Mouse (Mus musculus) neural tube, embryonic 11.5 days (tissue): Measurements from ENCODE around the gene Caln1. TPM values are rescaled to one million over a fixed set of nuclear protein-coding genes. Genes with fewer than 3 reads are reported as not detected.

Experiments used
- ATAC-seq: fragments of 200-750 bp; cut with Nextera tagmentation; 2 replicates; pipeline ENCODE4 v1.8.0; 2017; ENCODE audit warnings: moderate number of reproducible peaks, mild to moderate bottlenecking, moderate TSS enrichment, moderate library complexity; ENCODE audit not compliant: insufficient read depth, low FRiP score, low TSS enrichment
- DNase-seq: peaks from one replicate; pipeline ENCODE4 v3.0.0-alpha.2; 2015; ENCODE audit warnings: low spot score
- H3K27ac ChIP-seq: fragments of 300-500 bp; sonication (generic); 2 replicates; pipeline ENCODE4 v1.5.1; 2014; ENCODE audit warnings: low read depth, mild to moderate bottlenecking, low read length
- H3K27me3 ChIP-seq: fragments of 300-500 bp; sonication (generic); 2 replicates; pipeline ENCODE4 v1.6.1; 2014; ENCODE audit warnings: mild to moderate bottlenecking, low read length, mixed read lengths; ENCODE audit not compliant: control insufficient read depth, insufficient read depth
- H3K36me3 ChIP-seq: fragments of 300-500 bp; sonication (generic); 2 replicates; pipeline ENCODE4 v1.6.1; 2014; ENCODE audit warnings: mild to moderate bottlenecking, low read length, moderate library complexity, mixed read lengths; ENCODE audit not compliant: control insufficient read depth, insufficient read depth
- H3K4me1 ChIP-seq: fragments of 300-500 bp; sonication (generic); 2 replicates; pipeline ENCODE4 v1.6.1; 2014; ENCODE audit warnings: low read length, mixed read lengths; ENCODE audit not compliant: control insufficient read depth, insufficient read depth
- H3K4me2 ChIP-seq: fragments of 300-500 bp; sonication (generic); 2 replicates; pipeline ENCODE4 v1.6.1; 2014; ENCODE audit warnings: low read depth, mild to moderate bottlenecking, moderate library complexity
- H3K4me3 ChIP-seq: fragments of 300-500 bp; sonication (generic); 2 replicates; pipeline ENCODE4 v1.5.1; 2014; ENCODE audit warnings: low read depth, low read length
- H3K9ac ChIP-seq: fragments of 300-500 bp; sonication (generic); 2 replicates; pipeline ENCODE4 v1.6.1; 2014; ENCODE audit warnings: mild to moderate bottlenecking, low read length
- H3K9me3 ChIP-seq: fragments of 300-500 bp; sonication (generic); 2 replicates; pipeline ENCODE4 v1.6.1; 2016; ENCODE audit warnings: low read length; ENCODE audit not compliant: control insufficient read depth
- WGBS: fragments of 180-500 bp; shearing (Covaris S2); extraction: QIAGEN DNeasy Blood & Tissue Kit; methylation state at CpG from one replicate; pipeline ENCODE4 v1.1.7; 2014; 5-methylcytosine and 5-hydroxymethylcytosine counted together
- polyA plus RNA-seq: library from polyadenylated mRNA; unstranded; fragments of >200 nt; fragmentation: Nextera tagmentation; extraction: Ambion mirVana; gene quantifications from 2 replicates; pipeline ENCODE4 v1.2.1, GENCODE M21; 2014

Gene Caln1
- polyA plus RNA-seq, 1 experiment from 2014 or later, result 0.41 TPM

GRCm38 (mm10) chr5:130474876-130475275 lies 105.6 kb downstream of the Caln1 start:
- Histone ChIP-seq H3K9me3 (no peaks in the 10 kb centered on the region), H3K9ac (no peak overlapping the region), H3K4me2 (no peak overlapping the region), H3K27me3 (no peaks in the 10 kb centered on the region), H3K4me1 (no peaks in the 10 kb centered on the region), H3K36me3 (no peaks in the 10 kb centered on the region), H3K4me3 (no peak overlapping the region), H3K27ac (no peak overlapping the region)
- 91% methylated on average over 6 of the region's 6 CpGs for WGBS
- no peak for DNase-seq
- no peak for ATAC-seq

GRCm38 (mm10) chr5:130476741-130477140 lies 107.5 kb downstream of the Caln1 start:
- Histone ChIP-seq H3K36me3 (no peaks in the 10 kb centered on the region), H3K4me2 (no peak overlapping the region), H3K4me3 (no peak overlapping the region), H3K27ac (no peak overlapping the region), H3K9ac (no peak overlapping the region), H3K27me3 (no peaks in the 10 kb centered on the region), H3K4me1 (no peaks in the 10 kb centered on the region), H3K9me3 (no peaks in the 10 kb centered on the region)
- no peak for ATAC-seq
- no peak for DNase-seq
- 79% methylated on average over 12 of the region's 12 CpGs for WGBS

GRCm38 (mm10) chr5:130480290-130480689 lies 111.0 kb downstream of the Caln1 start:
- Histone ChIP-seq H3K9me3 (no peaks in the 10 kb centered on the region), H3K36me3 (no peaks in the 10 kb centered on the region), H3K4me2 (no peak overlapping the region), H3K9ac (no peak overlapping the region), H3K4me1 (no peaks in the 10 kb centered on the region), H3K4me3 (no peak overlapping the region), H3K27ac (no peak overlapping the region), H3K27me3 (no peaks in the 10 kb centered on the region)
- WGBS, result 48% methylated on average over 1 of the region's 1 CpGs
- DNase-seq, result no peak
- ATAC-seq, result no peak

- no peak for DNase-seq
- H3K4me2 ChIP-seq, result no peak overlapping the region
- WGBS, result 95% methylated on average over 5 of the region's 5 CpGs
- H3K36me3 ChIP-seq, result no peaks in the 10 kb centered on the region
- no peak overlapping the region for H3K27ac ChIP-seq
- no peak for ATAC-seq
- H3K4me3 ChIP-seq, result no peak overlapping the region
- no peaks in the 10 kb centered on the region for H3K4me1 ChIP-seq
- H3K27me3 ChIP-seq, result no peaks in the 10 kb centered on the region
- H3K9ac ChIP-seq, result no peak overlapping the region
- no peaks in the 10 kb centered on the region for H3K9me3 ChIP-seq
These were observed 122.2 kb downstream of the Caln1 start for GRCm38 (mm10) chr5:130491471-130491870.

- H3K27ac ChIP-seq, result no peak overlapping the region
- no peaks in the 10 kb centered on the region for H3K36me3 ChIP-seq
- no peaks in the 10 kb centered on the region for H3K27me3 ChIP-seq
- no peak overlapping the region for H3K4me3 ChIP-seq
- no peak overlapping the region for H3K9ac ChIP-seq
- H3K9me3 ChIP-seq, result no peaks in the 10 kb centered on the region
- WGBS, result 87% methylated on average over 7 of the region's 7 CpGs
- H3K4me1 ChIP-seq, result no peaks in the 10 kb centered on the region
- no peak for ATAC-seq
- no peak for DNase-seq
- no peak overlapping the region for H3K4me2 ChIP-seq
These were observed 123.0 kb downstream of the Caln1 start for GRCm38 (mm10) chr5:130492305-130492704.

- Histone ChIP-seq H3K9me3 (no peaks in the 10 kb centered on the region), H3K9ac (no peak overlapping the region), H3K4me2 (no peak overlapping the region), H3K27ac (no peak overlapping the region), H3K4me3 (no peak overlapping the region), H3K27me3 (no peaks in the 10 kb centered on the region), H3K4me1 (no peaks in the 10 kb centered on the region), H3K36me3 (no peaks in the 10 kb centered on the region)
- 84% methylated on average over 9 of the region's 9 CpGs for WGBS
- DNase-seq, result no peak
- ATAC-seq, result no peak
These were observed 133.3 kb downstream of the Caln1 start for GRCm38 (mm10) chr5:130502541-130502940.

- no peak for DNase-seq
These were observed 135.6 kb downstream of the Caln1 start for GRCm38 (mm10) chr5:130504891-130505290.

GRCm38 (mm10) chr5:130510516-130510915 lies 141.3 kb downstream of the Caln1 start:
- WGBS, result 91% methylated on average over 2 of the region's 2 CpGs
- Histone ChIP-seq H3K9ac (no peak overlapping the region), H3K36me3 (no peaks in the 10 kb centered on the region), H3K4me2 (no peak overlapping the region), H3K4me3 (no peak overlapping the region), H3K27ac (no peak overlapping the region), H3K9me3 (no peaks in the 10 kb centered on the region), H3K27me3 (no peaks in the 10 kb centered on the region), H3K4me1 (no peaks in the 10 kb centered on the region)
- ATAC-seq, result no peak
- no peak for DNase-seq

More at GRCm38 (mm10) chr5:130504891-130505290, 135.6 kb downstream of the Caln1 start:
- H3K27me3 ChIP-seq, result no peaks in the 10 kb centered on the region
- WGBS, result 92% methylated on average over 5 of the region's 5 CpGs
- ATAC-seq, result no peak
- no peak overlapping the region for H3K27ac ChIP-seq
- no peaks in the 10 kb centered on the region for H3K36me3 ChIP-seq
- no peak overlapping the region for H3K9ac ChIP-seq
- no peaks in the 10 kb centered on the region for H3K9me3 ChIP-seq
- H3K4me1 ChIP-seq, result no peaks in the 10 kb centered on the region
- H3K4me3 ChIP-seq, result no peak overlapping the region
- no peak overlapping the region for H3K4me2 ChIP-seq

- ATAC-seq, result no peak
- no peaks in the 10 kb centered on the region for H3K36me3 ChIP-seq
- no peak overlapping the region for H3K4me2 ChIP-seq
- no peak overlapping the region for H3K9ac ChIP-seq
- WGBS, result 84% methylated on average over 6 of the region's 6 CpGs
- no peak overlapping the region for H3K4me3 ChIP-seq
- H3K27ac ChIP-seq, result no peak overlapping the region
- no peaks in the 10 kb centered on the region for H3K27me3 ChIP-seq
- no peak for DNase-seq
- no peaks in the 10 kb centered on the region for H3K4me1 ChIP-seq
- H3K9me3 ChIP-seq, result no peaks in the 10 kb centered on the region
These were observed 146.1 kb downstream of the Caln1 start for GRCm38 (mm10) chr5:130515395-130515794.
